Mouse (Mus musculus) midbrain, embryonic 15.5 days (tissue): ENCODE measurements at regions not wholly inside any gene's neighbourhood (a gene's known extent, or its start where the extent isn't known, plus 50 kb on each side); places are given as distances from the start of the nearest gene placed in this dataset.

Source experiments
- ATAC-seq: fragments of 200-750 bp; cut with Nextera tagmentation; replicated peaks from 2 replicates; pipeline ENCODE4 v1.8.0; 2017; ENCODE audit warnings: moderate TSS enrichment
- H3K27ac ChIP-seq: fragments of 300-500 bp; sonication (generic); 2 replicates; pipeline ENCODE4 v1.5.1; 2015; ENCODE audit warnings: mild to moderate bottlenecking, inconsistent platforms
- H3K27me3 ChIP-seq: fragments of 300-500 bp; sonication (generic); replicated peaks from 2 replicates; pipeline ENCODE4 v1.6.1; 2015; ENCODE audit warnings: inconsistent platforms
- H3K36me3 ChIP-seq: fragments of 300-500 bp; sonication (generic); replicated peaks from 2 replicates; pipeline ENCODE4 v1.6.1; 2015; ENCODE audit warnings: inconsistent platforms
- H3K4me1 ChIP-seq: fragments of 300-500 bp; sonication (generic); 2 replicates; pipeline ENCODE4 v1.6.1; 2015; ENCODE audit warnings: inconsistent platforms
- H3K4me2 ChIP-seq: fragments of 300-500 bp; sonication (generic); 2 replicates; pipeline ENCODE4 v1.6.1; 2015; ENCODE audit warnings: inconsistent platforms, mild to moderate bottlenecking, moderate library complexity
- H3K4me3 ChIP-seq: fragments of 300-500 bp; sonication (generic); 2 replicates; pipeline ENCODE4 v1.5.1; 2015; ENCODE audit warnings: mild to moderate bottlenecking, inconsistent platforms
- H3K9ac ChIP-seq: fragments of 300-500 bp; sonication (generic); 2 replicates; pipeline ENCODE4 v1.6.1; 2015; ENCODE audit warnings: mild to moderate bottlenecking, inconsistent platforms
- H3K9me3 ChIP-seq: fragments of 300-500 bp; sonication (generic); 2 replicates; pipeline ENCODE4 v1.6.1; 2016; ENCODE audit warnings: inconsistent platforms
- WGBS: fragments of 180-500 bp; shearing (Covaris S2); methylation state at CpG from one replicate; pipeline ENCODE4 v1.1.7; 2015; ENCODE audit warnings: mixed read lengths; 5-methylcytosine and 5-hydroxymethylcytosine counted together

- H3K4me1 ChIP-seq: no peaks in the 10 kb centered on the region
- no peaks in the 10 kb centered on the region for H3K27me3 ChIP-seq
- H3K4me3 ChIP-seq: no peak overlapping the region
- no peak for ATAC-seq
- H3K27ac ChIP-seq: no peak overlapping the region
- H3K4me2 ChIP-seq: no peak overlapping the region
- 17% methylated on average over 3 of the region's 3 CpGs for WGBS
- H3K9ac ChIP-seq: no peak overlapping the region
- no peaks in the 10 kb centered on the region for H3K36me3 ChIP-seq
- no peaks in the 10 kb centered on the region for H3K9me3 ChIP-seq
These were observed 162.8 kb upstream of the Ccdc54 start for GRCm38 (mm10) chr16:50753612-50754389.

GRCm38 (mm10) chr16:50753046-50753445, 162.1 kb upstream of the Ccdc54 start:
- H3K27ac ChIP-seq: no peak overlapping the region
- ATAC-seq: no peak
- no peaks in the 10 kb centered on the region for H3K36me3 ChIP-seq
- H3K4me2 ChIP-seq: no peak overlapping the region
- H3K4me3 ChIP-seq: no peak overlapping the region
- no peaks in the 10 kb centered on the region for H3K9me3 ChIP-seq
- WGBS: 88% methylated on average over 11 of the region's 11 CpGs
- no peaks in the 10 kb centered on the region for H3K4me1 ChIP-seq
- no peak overlapping the region for H3K9ac ChIP-seq
- H3K27me3 ChIP-seq: no peaks in the 10 kb centered on the region

- H3K4me2 ChIP-seq: no peak overlapping the region
- H3K27me3 ChIP-seq: no peaks in the 10 kb centered on the region
- no peaks in the 10 kb centered on the region for H3K4me1 ChIP-seq
- H3K9me3 ChIP-seq: no peaks in the 10 kb centered on the region
- no peaks in the 10 kb centered on the region for H3K36me3 ChIP-seq
- H3K9ac ChIP-seq: no peak overlapping the region
- WGBS: 81% methylated on average over 10 of the region's 10 CpGs
- no peak overlapping the region for H3K27ac ChIP-seq
- ATAC-seq: no peak
- H3K4me3 ChIP-seq: no peak overlapping the region
These were observed 161.3 kb upstream of the Ccdc54 start for GRCm38 (mm10) chr16:50752277-50752600.

DNA sequence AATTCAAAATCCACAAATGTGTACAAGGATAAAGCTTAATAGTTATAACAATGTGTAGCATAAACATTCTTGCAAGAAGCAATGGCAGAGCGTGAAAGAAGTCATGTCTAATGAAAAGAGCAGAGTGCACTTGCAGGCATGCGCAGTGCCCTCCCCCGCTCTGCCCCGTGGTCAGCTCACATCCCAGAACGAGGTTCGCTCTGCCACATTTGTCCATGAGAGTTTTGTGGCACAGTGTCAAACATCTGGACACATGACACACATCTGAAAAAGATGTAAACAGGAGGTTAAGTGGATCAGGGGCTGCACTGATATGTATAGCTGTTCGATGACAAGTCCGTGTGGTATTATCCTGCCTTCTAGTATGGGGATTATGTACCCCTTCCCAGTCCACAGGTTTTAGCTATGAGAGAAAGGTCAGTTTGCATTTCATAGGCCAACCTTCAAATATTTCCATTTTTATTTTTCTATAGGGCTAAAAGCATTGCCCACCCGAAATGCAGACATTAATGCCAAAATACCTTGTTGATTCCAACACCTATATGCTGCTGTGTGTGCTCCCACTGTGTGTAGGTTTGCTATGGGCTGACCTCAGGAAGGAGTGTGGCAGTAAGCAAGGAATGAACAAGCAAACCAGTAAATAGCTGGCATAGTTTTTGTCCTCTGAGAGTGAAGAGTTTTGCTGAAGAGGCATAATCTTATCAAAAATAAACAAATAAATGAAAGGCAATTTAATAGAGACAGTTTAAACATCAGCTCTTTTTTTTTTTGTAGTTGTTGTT, 160.7 kb upstream of the Ccdc54 start:
- Histone ChIP-seq H3K36me3 (no peaks in the 10 kb centered on the region), H3K27ac (no peak overlapping the region), H3K27me3 (no peaks in the 10 kb centered on the region), H3K9ac (no peak overlapping the region), H3K4me1 (no peaks in the 10 kb centered on the region), H3K4me2 (no peak overlapping the region), H3K9me3 (no peaks in the 10 kb centered on the region), H3K4me3 (no peak overlapping the region)
- ATAC-seq: no peak
- 82% methylated on average over 9 of the region's 9 CpGs for WGBS

DNA sequence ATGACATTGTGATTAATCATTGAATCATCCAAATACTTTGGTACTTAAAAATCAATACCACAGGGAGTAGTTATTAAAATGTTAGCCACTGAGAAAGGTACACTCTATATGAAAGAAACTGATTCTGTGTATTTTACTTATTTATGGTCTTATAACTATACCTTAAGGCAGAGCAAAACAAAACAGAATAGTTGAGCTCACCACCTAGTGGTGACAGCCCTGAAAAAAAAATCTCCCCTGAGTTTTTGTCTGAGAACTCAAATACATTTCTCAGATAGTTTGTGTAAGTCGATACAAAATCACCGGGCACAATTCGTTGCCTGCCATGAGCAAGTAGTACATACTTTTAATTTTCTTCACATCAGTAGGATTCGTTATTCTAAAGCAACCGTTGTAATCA, 156.7 kb upstream of the Ccdc54 start:
- 92% methylated on average over 5 of the region's 5 CpGs for WGBS
- no peak overlapping the region for H3K27ac ChIP-seq
- no peak for ATAC-seq

DNA sequence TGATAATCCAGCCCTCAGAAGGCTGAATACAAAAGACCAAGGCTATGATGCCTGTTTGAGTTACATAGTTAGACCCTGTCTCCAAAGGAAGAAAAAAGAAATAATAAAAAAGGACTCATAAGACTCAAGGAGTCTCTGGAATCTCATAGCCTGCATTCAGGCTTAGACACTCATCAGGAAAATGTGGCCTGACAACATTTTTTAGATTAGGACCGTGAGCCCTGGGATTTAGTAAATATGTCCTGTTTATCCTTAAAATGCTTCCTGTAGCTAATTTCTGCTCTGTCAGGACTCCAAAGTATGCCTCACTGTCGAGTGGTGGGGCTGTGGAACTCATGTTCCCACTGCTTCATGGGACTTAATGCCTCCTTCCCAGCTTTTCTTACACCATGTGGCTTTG, 154.8 kb upstream of the Ccdc54 start:
- no peaks in the 10 kb centered on the region for H3K27me3 ChIP-seq
- H3K4me2 ChIP-seq: no peak overlapping the region
- H3K4me3 ChIP-seq: no peak overlapping the region
- H3K4me1 ChIP-seq: no peaks in the 10 kb centered on the region
- no peak overlapping the region for H3K9ac ChIP-seq
- ATAC-seq: no peak
- H3K36me3 ChIP-seq: no peaks in the 10 kb centered on the region
- H3K27ac ChIP-seq: no peak overlapping the region
- WGBS: 65% methylated on average over 2 of the region's 2 CpGs
- H3K9me3 ChIP-seq: no peaks in the 10 kb centered on the region

More for the DNA sequence above, 156.7 kb upstream of the Ccdc54 start:
- Histone ChIP-seq H3K9me3 (no peaks in the 10 kb centered on the region), H3K36me3 (no peaks in the 10 kb centered on the region), H3K4me1 (no peaks in the 10 kb centered on the region), H3K27me3 (no peaks in the 10 kb centered on the region), H3K4me3 (no peak overlapping the region), H3K4me2 (no peak overlapping the region), H3K9ac (no peak overlapping the region)

DNA sequence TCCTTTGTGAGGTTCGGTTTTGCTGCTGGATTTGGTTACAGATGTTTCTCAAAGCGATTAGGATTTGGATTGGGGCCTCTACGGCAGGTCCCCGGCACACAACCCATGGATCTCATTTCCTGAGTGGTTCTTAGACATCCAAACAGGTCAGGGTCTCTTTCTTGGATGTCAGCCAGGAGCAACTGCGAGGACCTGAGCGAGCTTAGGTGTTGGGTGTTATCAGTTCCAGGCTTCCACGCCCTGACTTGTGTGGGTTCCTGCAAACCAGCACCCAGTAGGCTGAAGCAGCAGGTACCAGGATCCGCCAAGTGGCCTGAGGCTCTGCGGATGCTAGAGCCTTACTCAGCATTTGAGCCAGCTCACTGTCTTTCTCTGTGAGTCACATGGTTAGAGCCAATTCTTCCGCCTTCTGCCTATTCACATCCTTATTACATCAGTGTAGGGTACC, 146.5 kb upstream of the Ccdc54 start:
- WGBS: 30% methylated on average over 10 of the region's 10 CpGs
- Histone ChIP-seq H3K27ac (no peak overlapping the region), H3K9ac (peak overlapping the region; percentile 17; the same call in 1 of the 2 replicates), H3K36me3 (no peaks in the 10 kb centered on the region), H3K9me3 (no peaks in the 10 kb centered on the region), H3K4me1 (peaks cover 7% of the 10 kb centered on the region), H3K27me3 (peaks cover 10% of the 10 kb centered on the region; the same call in 1 of the 2 replicates), H3K4me3 (peak overlapping the region; percentile 41), H3K4me2 (peak overlapping the region; percentile 52)
- ATAC-seq: no peak

GRCm38 (mm10) chr16:50736151-50737047, 145.4 kb upstream of the Ccdc54 start:
- Histone ChIP-seq H3K9ac (peak overlapping the region; percentile 17; the same call in 1 of the 2 replicates), H3K27me3 (peaks cover 10% of the 10 kb centered on the region; the same call in 1 of the 2 replicates)
- ATAC-seq: peak; percentile 87

GRCm38 (mm10) chr16:50733359-50733758, 142.4 kb upstream of the Ccdc54 start:
- no peak for ATAC-seq
- WGBS: 94% methylated on average over 3 of the region's 3 CpGs

More at GRCm38 (mm10) chr16:50736151-50737047, 145.4 kb upstream of the Ccdc54 start:
- WGBS: 9% methylated on average over 21 of the region's 21 CpGs
- H3K27ac ChIP-seq: no peak overlapping the region
- no peaks in the 10 kb centered on the region for H3K9me3 ChIP-seq
- peaks cover 7% of the 10 kb centered on the region for H3K4me1 ChIP-seq
- H3K4me3 ChIP-seq: peak overlapping the region; percentile 41
- H3K4me2 ChIP-seq: peak overlapping the region; percentile 52
- no peaks in the 10 kb centered on the region for H3K36me3 ChIP-seq

GRCm38 (mm10) chr16:50732082-50733006, 141.4 kb upstream of the Ccdc54 start:
- peaks cover 5% of the 10 kb centered on the region for H3K4me1 ChIP-seq
- WGBS: under 1% methylated on average over 58 of the region's 58 CpGs
- H3K36me3 ChIP-seq: no peaks in the 10 kb centered on the region
- H3K9ac ChIP-seq: peak overlapping the region; percentile 46
- no peaks in the 10 kb centered on the region for H3K9me3 ChIP-seq
- H3K4me2 ChIP-seq: peak overlapping the region; percentile 94
- peak overlapping the region; percentile 34 for H3K27ac ChIP-seq
- ATAC-seq: peak; percentile 97
- peak overlapping the region; percentile 82 for H3K4me3 ChIP-seq
- H3K27me3 ChIP-seq: peaks cover 3% of the 10 kb centered on the region; the same call in 1 of the 2 replicates

More at GRCm38 (mm10) chr16:50733359-50733758, 142.4 kb upstream of the Ccdc54 start:
- H3K27me3 ChIP-seq: peaks cover 10% of the 10 kb centered on the region; the same call in 1 of the 2 replicates
- H3K4me2 ChIP-seq: no peak overlapping the region
- H3K9ac ChIP-seq: no peak overlapping the region
- no peaks in the 10 kb centered on the region for H3K9me3 ChIP-seq
- no peaks in the 10 kb centered on the region for H3K36me3 ChIP-seq
- H3K27ac ChIP-seq: no peak overlapping the region
- no peak overlapping the region for H3K4me3 ChIP-seq
- peaks cover 7% of the 10 kb centered on the region for H3K4me1 ChIP-seq

DNA sequence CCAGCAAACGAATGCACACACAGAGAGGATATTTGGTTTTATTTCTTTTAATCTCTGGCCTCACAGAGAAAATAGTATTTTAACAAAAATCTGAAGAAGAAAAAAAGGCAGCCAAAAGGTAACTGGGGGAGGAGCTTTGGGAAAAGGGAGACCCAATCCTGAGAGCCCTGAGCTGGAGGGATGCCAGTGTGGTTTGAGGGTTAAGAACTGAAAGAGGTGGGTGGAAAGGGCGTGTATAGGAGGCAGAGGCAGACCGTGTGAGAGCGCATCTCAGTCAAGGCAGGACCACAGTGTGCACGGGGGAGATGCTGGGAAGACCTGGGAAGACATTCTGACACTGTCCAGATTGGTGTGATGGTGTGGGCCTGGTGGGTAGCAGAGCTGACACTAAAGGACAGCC, 138.4 kb upstream of the Ccdc54 start:
- no peaks in the 10 kb centered on the region for H3K9me3 ChIP-seq
- no peak overlapping the region for H3K4me2 ChIP-seq
- no peaks in the 10 kb centered on the region for H3K36me3 ChIP-seq
- WGBS: 76% methylated on average over 5 of the region's 5 CpGs
- no peak overlapping the region for H3K4me3 ChIP-seq
- H3K27me3 ChIP-seq: no peaks in the 10 kb centered on the region; the same call in 1 of the 2 replicates
- no peak for ATAC-seq
- no peak overlapping the region for H3K27ac ChIP-seq
- no peaks in the 10 kb centered on the region for H3K4me1 ChIP-seq
- no peak overlapping the region for H3K9ac ChIP-seq
